Mouse (Mus musculus) small intestine, adult 2 months (tissue): Measurements from ENCODE around the gene Atp1b2. TPM values are rescaled to one million over a fixed set of nuclear protein-coding genes. Genes with fewer than 3 reads are reported as not detected.
A peak's percentile ranks its signal among the peaks of the same experiment; 100 is the strongest.

Experiments
- H3K27ac ChIP-seq: fragments of 200-500 bp; 2 replicates; pipeline ENCODE4 v1.5.1; 2012; ENCODE audit warnings: low read depth, low read length, control low read depth, inconsistent platforms; ENCODE audit not compliant: insufficient read depth
- H3K27me3 ChIP-seq: fragments of 200-500 bp; 2 replicates; pipeline ENCODE4 v1.6.1; 2012; ENCODE audit warnings: mild to moderate bottlenecking, moderate library complexity, low read length, inconsistent platforms; ENCODE audit not compliant: control insufficient read depth, insufficient read depth
- H3K36me3 ChIP-seq: fragments of 200-500 bp; 2 replicates; pipeline ENCODE4 v1.6.1; 2012; ENCODE audit warnings: mild to moderate bottlenecking, low read length, control low read depth, inconsistent platforms; ENCODE audit not compliant: control insufficient read depth, insufficient read depth
- H3K4me1 ChIP-seq: fragments of 200-500 bp; 2 replicates; pipeline ENCODE4 v1.6.1; 2012; ENCODE audit warnings: low read length, inconsistent platforms, mixed read lengths; ENCODE audit not compliant: control insufficient read depth, insufficient read depth, insufficient read length
- H3K4me3 ChIP-seq: fragments of 200-500 bp; 2 replicates; pipeline ENCODE4 v1.5.1; 2012; ENCODE audit warnings: low read depth, mild to moderate bottlenecking, control low read depth, inconsistent platforms, low read length, moderate library complexity
- CTCF ChIP-seq: fragments of 200-500 bp; IDR thresholded peaks from 2 replicates; pipeline ENCODE4 v1.5.1; 2012; ENCODE audit warnings: low read depth, mild to moderate bottlenecking, control low read depth, inconsistent platforms, low read length, moderate library complexity, mixed read lengths; ENCODE audit not compliant: insufficient replicate concordance, insufficient read length; ENCODE audit errors: extremely low read depth
- POLR2A ChIP-seq: fragments of 200-500 bp; IDR thresholded peaks from 2 replicates; pipeline ENCODE4 v1.6.1; 2012; ENCODE audit warnings: low read depth, mild to moderate bottlenecking, control low read depth, inconsistent platforms, low read length, moderate library complexity
- WGBS: fragments of 180-500 bp; shearing (Covaris S2); methylation state at CpG from one replicate; pipeline ENCODE4 v1.1.7; 2018; 5-methylcytosine and 5-hydroxymethylcytosine counted together
- polyA plus RNA-seq: library from polyadenylated mRNA; depleted of rRNA; stranded (reverse); fragments of >200 nt; gene quantifications from 2 replicates; pipeline ENCODE4 v1.2.3, GENCODE M21; 2012; rRNA removed

Gene Atp1b2
- polyA plus RNA-seq, result 2.5 and 4.5 TPM in 2 replicates

DNA sequence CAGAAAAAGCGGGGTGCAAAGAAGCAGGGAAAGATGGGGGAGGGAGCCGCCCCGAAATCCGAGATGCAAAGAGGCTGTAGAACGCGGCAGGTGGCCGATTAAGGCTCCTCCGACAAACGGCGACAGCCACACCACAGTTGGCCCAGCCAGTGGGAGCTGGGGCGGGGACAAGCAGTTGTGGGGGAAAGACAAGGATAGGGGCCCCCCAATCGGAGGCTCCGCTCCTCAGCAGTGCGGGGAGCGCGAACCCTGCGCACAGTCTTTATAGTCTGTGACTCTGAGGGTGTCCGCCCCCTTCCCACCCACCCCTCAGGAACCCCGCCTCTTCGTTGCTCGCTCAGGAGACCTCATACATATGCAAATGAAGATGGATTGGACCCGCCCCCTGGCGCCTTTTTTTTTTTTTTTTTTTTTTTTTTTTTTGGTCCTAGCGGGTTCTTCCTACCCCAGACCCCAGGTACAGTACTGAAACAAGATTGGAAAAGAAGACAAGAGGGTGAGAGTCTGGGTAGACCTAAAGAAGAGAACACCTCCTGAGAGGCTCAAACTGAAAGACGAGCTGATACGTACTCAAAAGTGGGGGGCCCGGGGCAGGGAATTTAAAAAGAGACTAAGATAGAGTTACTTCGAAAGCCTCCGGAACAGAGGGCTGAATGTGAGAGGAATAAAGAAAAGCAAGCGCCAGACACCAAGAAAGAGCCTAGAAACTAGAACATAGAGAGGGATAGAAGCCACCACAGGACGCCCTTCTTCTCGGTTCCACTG is at the start of gene Atp1b2:
TSS of gene Atp1b2 (minus strand) at position 217 of the 765 bp plus-strand sequence.
- peaks cover 12% of the 10 kb centered on the region for H3K27me3 ChIP-seq
- H3K27ac ChIP-seq, result no peak within 1 kb of the TSS
- H3K4me3 ChIP-seq, result peak within 1 kb of the TSS; percentile 68
- peaks cover 11% of the 10 kb centered on the region for H3K4me1 ChIP-seq
- TF ChIP-seq CTCF, result 0 out of 2 replicates have a peak, but pooled peaks have one; percentile 0
- TF ChIP-seq POLR2A, result peak; percentile 75; the same call in 1 of the 2 replicates
- no peaks in the 10 kb centered on the region for H3K36me3 ChIP-seq
- WGBS, result 3% methylated on average over 32 of the region's 32 CpGs

GRCm38 (mm10) chr11:69654760-69655159 is 49.0 kb upstream of the Atp1b2 start:
- H3K36me3 ChIP-seq, result peaks cover 61% of the 10 kb centered on the region

DNA sequence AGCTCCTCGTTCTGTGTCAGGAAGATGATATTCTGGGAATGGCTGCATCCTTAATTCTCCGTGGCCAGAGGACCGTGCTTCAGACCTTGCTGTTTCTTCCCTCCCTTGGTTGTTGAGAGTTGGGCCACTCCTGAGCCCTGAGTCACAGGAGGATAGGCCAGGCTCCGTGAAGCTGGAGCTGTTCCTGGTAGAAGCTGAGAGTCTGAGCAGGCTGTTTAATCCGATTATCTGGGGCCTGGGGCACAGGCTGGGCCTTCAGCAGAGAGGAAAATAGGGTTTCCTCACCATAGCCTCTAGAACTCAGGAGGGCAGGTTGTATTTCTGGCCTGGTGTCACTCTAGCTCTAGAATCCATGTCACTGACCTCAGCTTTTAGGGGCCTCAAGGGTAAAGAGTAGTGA is 47.7 kb upstream of the Atp1b2 start:
- H3K4me3 ChIP-seq, result no peak overlapping the region
- WGBS, result 72% methylated on average over 5 of the region's 5 CpGs
- no peaks in the 10 kb centered on the region for H3K27me3 ChIP-seq
- no peaks in the 10 kb centered on the region for H3K4me1 ChIP-seq
- no peak for TF ChIP-seq CTCF
- no peak overlapping the region for H3K27ac ChIP-seq
- H3K36me3 ChIP-seq, result peaks cover 66% of the 10 kb centered on the region

More at GRCm38 (mm10) chr11:69654760-69655159, 49.0 kb upstream of the Atp1b2 start:
- TF ChIP-seq CTCF, result no peak
- TF ChIP-seq POLR2A, result no peak
- Histone ChIP-seq H3K4me3 (no peak overlapping the region), H3K27me3 (no peaks in the 10 kb centered on the region), H3K4me1 (no peaks in the 10 kb centered on the region), H3K27ac (no peak overlapping the region)
- WGBS, result 41% methylated on average over 9 of the region's 9 CpGs

DNA sequence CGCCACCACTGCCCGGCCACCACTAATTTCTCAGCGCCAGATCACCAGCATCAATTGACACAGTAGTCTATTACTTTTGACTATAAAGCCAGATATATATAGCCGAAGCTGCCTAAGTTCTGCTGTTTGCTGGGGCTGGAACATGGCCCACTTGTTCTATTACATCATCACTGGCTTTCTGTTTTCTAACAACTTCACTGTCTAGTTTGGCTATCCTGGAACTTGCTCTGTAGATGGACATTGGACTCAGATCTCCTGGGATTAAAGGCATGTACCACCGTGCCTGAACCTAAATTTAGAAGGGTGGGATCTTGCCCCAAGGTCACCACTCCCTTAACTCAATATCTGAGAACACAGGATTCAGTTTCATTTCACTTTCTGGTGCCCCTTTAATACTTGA is 40.1 kb upstream of the Atp1b2 start:
- no peak overlapping the region for H3K27ac ChIP-seq
- TF ChIP-seq POLR2A (no peak), CTCF (no peak)
- H3K4me1 ChIP-seq, result no peaks in the 10 kb centered on the region
- H3K4me3 ChIP-seq, result no peak overlapping the region
- WGBS, result 76% methylated on average over 5 of the region's 5 CpGs
- peaks cover 76% of the 10 kb centered on the region for H3K36me3 ChIP-seq
- H3K27me3 ChIP-seq, result no peaks in the 10 kb centered on the region

DNA sequence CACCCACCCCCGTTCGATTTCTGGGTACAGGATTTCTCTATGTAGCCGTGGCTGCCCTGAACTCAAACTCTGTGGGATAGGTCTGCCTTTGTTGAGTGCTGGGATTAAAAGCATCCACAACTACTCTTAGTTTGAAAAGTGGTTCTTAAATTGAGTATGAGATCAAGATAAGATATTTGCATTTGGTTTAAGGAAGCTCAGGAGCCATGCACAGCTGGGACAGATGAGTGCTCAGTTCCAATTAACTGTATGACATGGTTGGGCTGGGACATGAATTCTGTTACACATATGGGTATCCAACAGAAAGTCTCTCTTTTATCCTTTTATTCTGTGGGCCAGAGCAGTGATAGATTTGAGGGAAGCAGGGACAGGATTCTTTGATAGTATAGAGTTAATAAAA is 29.7 kb upstream of the Atp1b2 start:
- WGBS, result 39% methylated on average over 3 of the region's 3 CpGs
- no peaks in the 10 kb centered on the region for H3K4me1 ChIP-seq
- TF ChIP-seq POLR2A, result no peak
- no peak for TF ChIP-seq CTCF
- no peak overlapping the region for H3K4me3 ChIP-seq
- no peak overlapping the region for H3K27ac ChIP-seq
- no peaks in the 10 kb centered on the region for H3K27me3 ChIP-seq
- H3K36me3 ChIP-seq, result peaks cover 16% of the 10 kb centered on the region

DNA sequence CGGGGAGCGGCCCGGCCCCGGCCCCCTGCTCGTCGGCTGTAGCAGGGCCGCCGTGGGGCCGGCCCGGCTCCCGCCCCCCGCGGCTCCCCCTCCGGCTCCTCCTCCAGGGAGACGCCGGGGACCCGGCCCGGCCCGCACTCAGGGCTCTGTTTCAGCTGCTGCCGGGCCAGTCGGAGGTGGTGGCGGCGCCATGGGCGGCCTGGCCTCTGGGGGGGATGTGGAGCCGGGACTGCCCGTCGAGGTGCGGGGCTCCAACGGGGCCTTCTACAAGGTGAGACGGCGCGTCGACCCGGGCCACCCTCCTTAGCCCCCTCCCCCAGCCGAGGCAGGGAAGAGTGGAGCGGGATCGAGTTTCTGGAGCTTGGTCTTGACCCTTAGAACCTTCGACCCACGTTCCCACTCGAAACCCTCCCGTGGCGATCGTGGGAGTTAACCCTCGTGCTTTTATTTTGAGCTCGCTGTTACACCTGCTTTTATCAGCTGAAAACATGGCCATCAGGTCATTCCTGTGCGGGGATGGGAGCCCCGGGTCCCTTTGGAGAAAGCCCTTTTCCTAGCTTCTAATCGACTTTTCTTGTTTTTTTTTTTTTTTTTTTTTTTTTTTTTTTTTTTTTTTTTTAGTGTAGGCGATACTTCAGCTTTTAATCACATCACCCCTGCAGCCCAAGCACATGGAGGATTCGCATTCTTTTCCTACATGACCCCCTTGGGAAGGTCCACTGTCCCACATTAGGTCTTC is 27.6 kb upstream of the Atp1b2 start:
- Histone ChIP-seq H3K4me3 (peak overlapping the region; percentile 86), H3K36me3 (peaks cover 2% of the 10 kb centered on the region), H3K27ac (peak overlapping the region; percentile 26; the same call in 1 of the 2 replicates), H3K4me1 (no peaks in the 10 kb centered on the region), H3K27me3 (no peaks in the 10 kb centered on the region)
- WGBS, result under 1% methylated on average over 50 of the region's 50 CpGs
- TF ChIP-seq POLR2A (no peak), CTCF (no peak)
